Mouse (Mus musculus): ENCODE data around the gene Olfr1417. TPM values are rescaled to one million over a fixed set of nuclear protein-coding genes. Genes with fewer than 3 reads are reported as not detected.

Olfr1417 gene
- polyA plus RNA-seq, 1 experiment from 2014 or later, result not detected

- H3K4me1 ChIP-seq (replicated peaks), result peaks cover 20% of the 10 kb centered on the region
- peak within 1 kb of the TSS; percentile 99 for H3K4me2 ChIP-seq
- H3K27me3 ChIP-seq, result peaks cover 67% of the 10 kb centered on the region
- H3K9me3 ChIP-seq, result no peaks in the 10 kb centered on the region
- H3K27ac ChIP-seq (replicated peaks), result no peak within 1 kb of the TSS
- peak within 1 kb of the TSS; percentile 66 for H3K4me3 ChIP-seq
- WGBS, result 2% methylated on average over 20 of the region's 20 CpGs
- no peaks in the 10 kb centered on the region for H3K36me3 ChIP-seq
- peak within 1 kb of the TSS; percentile 81 for H3K9ac ChIP-seq
- ATAC-seq (ENCODE audit: low read depth), result peak; percentile 12; the same call in 1 of the 2 replicates
Observed at GRCm38 (mm10) chr19:11819143-11819700, 19.8 kb downstream of the Olfr1417 start, which contains the start of gene Stx3. TSS of gene Stx3 (minus strand) at chr19:11819403.

- H3K36me3 ChIP-seq, result no peaks in the 10 kb centered on the region
- under 1% methylated on average over 79 of the region's 83 CpGs for WGBS
- H3K9ac ChIP-seq, result peak overlapping the region; percentile 81
- H3K4me1 ChIP-seq (replicated peaks), result peaks cover 20% of the 10 kb centered on the region
- no peaks in the 10 kb centered on the region for H3K9me3 ChIP-seq
- peaks cover 67% of the 10 kb centered on the region for H3K27me3 ChIP-seq
- peak; percentile 82 for ATAC-seq (ENCODE audit: low read depth)
- H3K4me3 ChIP-seq, result peak overlapping the region; percentile 66
- H3K27ac ChIP-seq (replicated peaks), result no peak overlapping the region
- H3K4me2 ChIP-seq, result peak overlapping the region; percentile 99
Observed at GRCm38 (mm10) chr19:11818199-11819142, 20.5 kb downstream of the Olfr1417 start.

GRCm38 (mm10) chr19:11817586-11817985, 21.4 kb downstream of the Olfr1417 start:
- H3K9ac ChIP-seq, result no peak overlapping the region
- ATAC-seq (ENCODE audit: low read depth), result no peak
- WGBS, result 11% methylated on average over 5 of the region's 5 CpGs
- H3K4me3 ChIP-seq, result peak overlapping the region; percentile 66
- no peaks in the 10 kb centered on the region for H3K36me3 ChIP-seq
- no peak overlapping the region for H3K27ac ChIP-seq (replicated peaks)
- H3K4me2 ChIP-seq, result peak overlapping the region; percentile 99
- H3K9me3 ChIP-seq, result no peaks in the 10 kb centered on the region
- H3K4me1 ChIP-seq (replicated peaks), result peaks cover 20% of the 10 kb centered on the region
- H3K27me3 ChIP-seq, result peaks cover 66% of the 10 kb centered on the region

- Histone ChIP-seq H3K36me3 (no peaks in the 10 kb centered on the region), H3K4me1 (replicated peaks) (peaks cover 26% of the 10 kb centered on the region), H3K4me2 (no peak overlapping the region), H3K4me3 (no peak overlapping the region), H3K27me3 (peaks cover 63% of the 10 kb centered on the region), H3K27ac (replicated peaks) (no peak overlapping the region), H3K9ac (no peak overlapping the region), H3K9me3 (no peaks in the 10 kb centered on the region)
- 33% methylated on average over 6 of the region's 6 CpGs for WGBS
- no peak for ATAC-seq (ENCODE audit: low read depth)
Observed at GRCm38 (mm10) chr19:11816706-11817105, 22.3 kb downstream of the Olfr1417 start.

- H3K27ac ChIP-seq (replicated peaks), result no peak overlapping the region
- no peak for ATAC-seq (ENCODE audit: low read depth)
- 79% methylated on average over 6 of the region's 6 CpGs for WGBS
Observed at GRCm38 (mm10) chr19:11814742-11815333, 24.2 kb downstream of the Olfr1417 start.

GRCm38 (mm10) chr19:11813649-11814048, 25.4 kb downstream of the Olfr1417 start:
- Histone ChIP-seq H3K4me2 (no peak overlapping the region), H3K27me3 (peaks cover 41% of the 10 kb centered on the region), H3K36me3 (no peaks in the 10 kb centered on the region), H3K9me3 (no peaks in the 10 kb centered on the region), H3K9ac (no peak overlapping the region), H3K4me3 (no peak overlapping the region), H3K27ac (replicated peaks) (no peak overlapping the region), H3K4me1 (replicated peaks) (0 out of 2 replicates have a peak, but pooled peaks cover 13% of the 10 kb centered on the region)
- 17% methylated on average over 8 of the region's 8 CpGs for WGBS
- no peak for ATAC-seq (ENCODE audit: low read depth)

More at GRCm38 (mm10) chr19:11814742-11815333, 24.2 kb downstream of the Olfr1417 start:
- Histone ChIP-seq H3K27me3 (peaks cover 53% of the 10 kb centered on the region), H3K9me3 (no peaks in the 10 kb centered on the region), H3K4me1 (replicated peaks) (peaks cover 21% of the 10 kb centered on the region), H3K9ac (no peak overlapping the region), H3K4me2 (no peak overlapping the region), H3K36me3 (no peaks in the 10 kb centered on the region), H3K4me3 (no peak overlapping the region)

- Histone ChIP-seq H3K27me3 (peaks cover 36% of the 10 kb centered on the region), H3K4me3 (no peak overlapping the region), H3K9me3 (no peaks in the 10 kb centered on the region), H3K36me3 (no peaks in the 10 kb centered on the region), H3K4me2 (no peak overlapping the region), H3K9ac (no peak overlapping the region), H3K27ac (replicated peaks) (no peak overlapping the region), H3K4me1 (replicated peaks) (0 out of 2 replicates have a peak, but pooled peaks cover 9% of the 10 kb centered on the region)
- ATAC-seq (ENCODE audit: low read depth), result no peak
- WGBS, result 79% methylated on average over 4 of the region's 4 CpGs
Observed at GRCm38 (mm10) chr19:11813136-11813535, 25.9 kb downstream of the Olfr1417 start.

- 0 out of 2 replicates have a peak, but pooled peaks cover 6% of the 10 kb centered on the region for H3K4me1 ChIP-seq (replicated peaks)
- H3K4me3 ChIP-seq, result no peak overlapping the region
- no peak overlapping the region for H3K9ac ChIP-seq
- H3K27ac ChIP-seq (replicated peaks), result no peak overlapping the region
- peak; percentile 91 for ATAC-seq (ENCODE audit: low read depth)
- no peak overlapping the region for H3K4me2 ChIP-seq
- H3K27me3 ChIP-seq, result peaks cover 23% of the 10 kb centered on the region
- 49% methylated on average over 5 of the region's 5 CpGs for WGBS
- H3K9me3 ChIP-seq, result no peaks in the 10 kb centered on the region
- no peaks in the 10 kb centered on the region for H3K36me3 ChIP-seq
Observed at GRCm38 (mm10) chr19:11811688-11812365, 27.2 kb downstream of the Olfr1417 start.

- no peak overlapping the region for H3K9ac ChIP-seq
- H3K9me3 ChIP-seq, result no peaks in the 10 kb centered on the region
- WGBS, result 90% methylated on average over 1 of the region's 1 CpGs
- 0 out of 2 replicates have a peak, but pooled peaks cover 6% of the 10 kb centered on the region for H3K4me1 ChIP-seq (replicated peaks)
- H3K27ac ChIP-seq (replicated peaks), result no peak overlapping the region
- ATAC-seq (ENCODE audit: low read depth), result no peak
- peaks cover 13% of the 10 kb centered on the region for H3K27me3 ChIP-seq
- H3K36me3 ChIP-seq, result no peaks in the 10 kb centered on the region
- no peak overlapping the region for H3K4me2 ChIP-seq
- no peak overlapping the region for H3K4me3 ChIP-seq
Observed at GRCm38 (mm10) chr19:11810856-11811255, 28.2 kb downstream of the Olfr1417 start.

GRCm38 (mm10) chr19:11810003-11810758, 28.8 kb downstream of the Olfr1417 start:
- WGBS, result 84% methylated on average over 5 of the region's 5 CpGs
- H3K9ac ChIP-seq, result no peak overlapping the region
- H3K4me1 ChIP-seq (replicated peaks), result 0 out of 2 replicates have a peak, but pooled peaks cover 6% of the 10 kb centered on the region
- peaks cover 6% of the 10 kb centered on the region; the same call in 1 of the 2 replicates for H3K27me3 ChIP-seq
- no peaks in the 10 kb centered on the region for H3K36me3 ChIP-seq
- no peak for ATAC-seq (ENCODE audit: low read depth)
- no peak overlapping the region for H3K27ac ChIP-seq (replicated peaks)
- no peaks in the 10 kb centered on the region for H3K9me3 ChIP-seq
- H3K4me3 ChIP-seq, result no peak overlapping the region
- no peak overlapping the region for H3K4me2 ChIP-seq

GRCm38 (mm10) chr19:11808452-11808851, 30.6 kb downstream of the Olfr1417 start:
- Histone ChIP-seq H3K9me3 (no peaks in the 10 kb centered on the region), H3K4me2 (no peak overlapping the region), H3K4me1 (replicated peaks) (0 out of 2 replicates have a peak, but pooled peaks cover 6% of the 10 kb centered on the region), H3K27me3 (no peaks in the 10 kb centered on the region), H3K4me3 (no peak overlapping the region), H3K36me3 (no peaks in the 10 kb centered on the region), H3K9ac (no peak overlapping the region), H3K27ac (replicated peaks) (no peak overlapping the region)
- 90% methylated on average over 2 of the region's 2 CpGs for WGBS
- ATAC-seq (ENCODE audit: low read depth), result no peak

All from neural tube, embryonic 13.5 days (tissue).